Mouse (Mus musculus) splenic B cell, adult 2 months (primary cell): Measurements from ENCODE around the gene Ccne1.

Experiments
- DNase-seq: peaks from one replicate; pipeline ENCODE4 v3.0.0-alpha.2; 2011; ENCODE audit warnings: low read depth, low spot score
- H3K27me3 ChIP-seq: 2 replicates; pipeline ENCODE4 v1.6.1; 2012; ENCODE audit warnings: mild to moderate bottlenecking, low read length, moderate library complexity, mixed read lengths; ENCODE audit not compliant: control insufficient read depth, poor library complexity, insufficient read depth, severe bottlenecking
- H3K36me3 ChIP-seq: 2 replicates; pipeline ENCODE4 v1.6.1; 2012; ENCODE audit warnings: mild to moderate bottlenecking, low read length, moderate library complexity, mixed read lengths; ENCODE audit not compliant: control insufficient read depth, poor library complexity, insufficient read depth, severe bottlenecking

Ccne1 gene

DNA sequence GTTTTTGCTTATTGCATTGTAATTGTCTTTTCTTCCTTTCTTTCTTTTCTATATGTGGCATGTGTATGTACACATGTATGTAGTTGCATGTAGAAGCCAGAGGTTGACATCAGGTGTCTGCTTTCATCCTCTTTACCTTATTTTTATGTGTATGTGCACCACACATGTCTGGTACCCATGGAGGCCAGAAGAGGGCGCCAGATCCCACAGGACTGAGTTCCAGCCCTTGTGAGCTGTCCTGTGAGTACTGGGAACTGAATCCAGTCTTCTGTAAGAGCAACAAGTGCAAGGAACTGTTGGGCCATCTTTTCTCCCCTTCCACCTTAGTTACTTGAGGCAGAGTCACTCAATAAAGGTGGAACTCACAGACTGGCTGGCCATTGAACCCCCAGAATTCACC is 11.3 kb upstream of the Ccne1 start:
- Histone ChIP-seq H3K27me3 (no peaks in the 10 kb centered on the region), H3K36me3 (no peaks in the 10 kb centered on the region)
- DNase-seq = no peak

DNA sequence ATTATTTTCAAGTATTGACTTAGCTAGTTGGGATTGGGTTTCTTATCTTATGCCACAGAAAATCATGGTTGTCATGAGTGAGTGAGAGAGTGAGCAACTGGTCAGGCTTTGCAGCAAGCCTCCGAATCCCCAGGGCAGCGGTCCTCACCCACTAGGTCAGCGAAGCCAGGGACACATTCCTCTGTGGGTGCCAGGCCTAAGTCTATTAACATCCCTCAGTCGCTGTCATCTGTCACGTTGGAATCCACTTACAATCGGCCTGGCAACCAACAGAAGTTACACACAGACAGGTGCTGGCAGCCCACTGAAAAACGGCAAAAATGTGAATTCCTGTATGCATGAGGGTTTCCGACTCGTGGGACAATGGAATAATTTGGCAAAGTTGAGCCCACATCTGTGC is 5.1 kb upstream of the Ccne1 start:
- no peaks in the 10 kb centered on the region for H3K36me3 ChIP-seq
- DNase-seq = no peak

DNA sequence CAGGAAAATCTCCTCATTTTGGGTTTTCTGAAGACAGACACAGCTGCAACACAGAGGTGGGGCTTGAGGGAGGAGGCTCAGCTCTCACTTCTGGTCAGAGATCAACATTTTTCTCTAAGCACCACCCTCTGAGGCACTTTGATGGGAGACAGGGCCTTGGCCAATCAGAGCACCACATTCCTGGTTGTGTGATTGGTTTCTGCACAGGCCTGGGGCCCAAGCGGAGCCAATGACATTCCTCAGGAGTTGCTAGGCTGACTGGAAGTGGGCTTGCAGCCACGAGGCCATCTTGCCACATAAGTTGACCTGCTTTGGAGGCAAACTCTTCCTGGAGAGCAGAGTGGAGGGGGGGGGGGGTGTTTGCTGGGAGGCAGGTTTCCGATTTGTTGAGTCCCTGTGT is 4.7 kb upstream of the Ccne1 start:
- Histone ChIP-seq H3K27me3 (no peaks in the 10 kb centered on the region), H3K36me3 (no peaks in the 10 kb centered on the region)
- no peak for DNase-seq

More for the DNA sequence above, 5.1 kb upstream of the Ccne1 start:
- no peaks in the 10 kb centered on the region for H3K27me3 ChIP-seq

DNA sequence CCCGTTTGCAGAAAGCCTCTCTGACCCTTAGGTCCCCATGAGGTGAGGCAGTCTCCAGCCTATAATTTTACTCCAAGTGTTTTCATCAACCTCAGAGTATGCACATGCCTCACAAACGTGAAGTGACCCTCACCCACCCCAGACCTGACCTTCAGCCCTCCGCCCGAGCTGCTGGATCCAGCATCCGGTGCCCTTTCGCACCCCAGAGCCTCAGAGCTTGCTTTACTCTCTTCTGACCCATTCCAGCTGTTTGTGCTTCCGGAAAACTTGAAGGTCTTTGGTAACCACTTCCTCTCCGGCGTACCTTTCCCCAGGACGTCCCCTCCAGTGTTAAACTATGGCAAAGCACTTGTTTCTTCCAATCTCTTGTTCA is 912 bp upstream of the Ccne1 start:
- H3K27me3 ChIP-seq = no peaks in the 10 kb centered on the region
- DNase-seq = no peak
- H3K36me3 ChIP-seq = no peaks in the 10 kb centered on the region

DNA sequence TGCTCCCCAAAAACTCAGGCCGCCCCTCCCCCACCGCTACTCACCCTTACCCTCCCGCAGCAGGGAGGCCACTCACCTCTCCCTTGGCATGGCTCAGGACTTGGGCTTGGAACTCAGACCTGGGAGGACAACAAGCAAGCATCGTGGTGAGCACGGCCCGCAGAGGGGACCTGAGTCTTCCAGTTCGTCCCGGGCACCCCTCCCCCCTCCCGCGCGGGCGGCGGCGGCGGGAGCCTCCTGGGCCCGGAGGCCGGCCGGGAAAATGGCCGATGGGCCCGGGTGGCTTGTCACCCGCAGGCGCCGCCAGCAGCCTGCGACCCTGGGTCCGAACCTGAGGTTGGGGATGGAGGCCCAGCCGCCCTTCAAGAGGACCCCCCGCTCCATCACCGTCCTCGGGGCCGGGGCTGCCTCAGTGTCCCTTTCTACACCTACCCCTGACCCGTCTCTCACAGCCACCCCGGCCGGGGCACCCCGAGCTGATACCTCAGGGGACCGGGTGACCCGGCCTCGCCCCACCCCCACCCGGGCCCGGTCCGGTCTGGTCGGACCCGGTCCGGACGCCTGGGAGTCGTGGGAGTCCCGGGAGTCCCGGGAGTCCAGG is 523 bp downstream of the Ccne1 start:
- no peaks in the 10 kb centered on the region for H3K27me3 ChIP-seq
- no peaks in the 10 kb centered on the region for H3K36me3 ChIP-seq
- DNase-seq = peak; percentile 36

DNA sequence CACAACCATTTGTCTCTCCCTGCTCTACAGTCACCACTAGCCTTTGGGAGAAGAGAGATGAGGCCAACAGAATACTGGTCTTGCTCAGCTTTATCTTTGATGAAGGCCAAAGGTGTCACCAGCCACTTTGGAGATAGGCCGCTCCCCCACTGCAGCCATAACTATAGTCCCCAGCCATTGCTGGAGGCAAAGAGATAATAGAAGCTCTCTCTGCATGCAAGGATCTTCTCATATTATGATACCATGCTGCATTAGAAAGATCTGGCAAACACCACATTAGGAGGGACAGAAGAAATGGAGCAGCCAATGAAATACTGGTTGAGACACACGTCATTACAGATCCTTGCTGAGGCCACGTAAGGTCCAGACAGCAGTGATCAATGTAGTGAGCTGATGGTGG is 2.0 kb downstream of the Ccne1 start:
- H3K36me3 ChIP-seq = no peaks in the 10 kb centered on the region
- DNase-seq = no peak
- H3K27me3 ChIP-seq = no peaks in the 10 kb centered on the region

DNA sequence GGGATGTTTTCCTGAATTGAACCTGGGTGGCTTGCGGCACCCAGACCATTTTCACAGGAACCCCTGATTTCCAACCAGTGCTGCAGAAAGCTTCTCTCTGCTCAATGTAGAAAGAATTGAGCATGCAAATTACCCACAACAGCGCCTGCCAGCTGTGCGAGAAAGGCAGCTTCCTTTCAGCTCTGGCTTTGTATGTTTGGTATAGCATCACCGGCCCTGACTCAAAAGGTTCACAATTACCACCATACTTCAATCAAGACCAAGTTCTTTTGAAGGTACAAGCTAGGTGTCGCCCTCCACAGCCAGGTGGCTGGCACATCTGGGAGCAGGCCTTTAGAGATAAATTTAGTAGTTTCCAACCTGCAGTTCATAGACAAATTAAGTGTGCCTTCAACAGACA is 3.2 kb downstream of the Ccne1 start:
- peak; percentile 39 for DNase-seq
- H3K36me3 ChIP-seq = no peaks in the 10 kb centered on the region
- no peaks in the 10 kb centered on the region for H3K27me3 ChIP-seq

DNA sequence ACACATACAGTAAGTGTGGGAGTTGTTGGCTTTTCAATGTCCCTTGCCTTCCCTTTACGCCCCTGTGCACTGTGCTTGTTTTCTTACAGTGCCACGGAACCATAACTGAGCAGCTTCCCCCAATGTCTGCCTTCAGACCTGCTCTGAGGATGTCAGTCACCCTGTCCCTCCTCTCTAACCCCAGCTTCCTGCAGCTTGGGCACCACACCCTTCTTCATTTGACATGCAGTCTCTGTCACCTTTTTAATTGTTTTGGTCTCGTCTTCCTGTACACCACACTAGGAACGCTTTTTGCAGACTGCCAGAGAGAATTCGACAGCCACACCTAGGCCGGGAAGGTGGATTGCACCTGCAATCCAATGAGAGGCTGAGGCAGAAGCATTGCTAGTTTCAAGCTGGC is 13.0 kb downstream of the Ccne1 start:
- H3K36me3 ChIP-seq = peaks cover 4% of the 10 kb centered on the region; the same call in 1 of the 2 replicates
- no peaks in the 10 kb centered on the region for H3K27me3 ChIP-seq
- DNase-seq = peak; percentile 50

DNA sequence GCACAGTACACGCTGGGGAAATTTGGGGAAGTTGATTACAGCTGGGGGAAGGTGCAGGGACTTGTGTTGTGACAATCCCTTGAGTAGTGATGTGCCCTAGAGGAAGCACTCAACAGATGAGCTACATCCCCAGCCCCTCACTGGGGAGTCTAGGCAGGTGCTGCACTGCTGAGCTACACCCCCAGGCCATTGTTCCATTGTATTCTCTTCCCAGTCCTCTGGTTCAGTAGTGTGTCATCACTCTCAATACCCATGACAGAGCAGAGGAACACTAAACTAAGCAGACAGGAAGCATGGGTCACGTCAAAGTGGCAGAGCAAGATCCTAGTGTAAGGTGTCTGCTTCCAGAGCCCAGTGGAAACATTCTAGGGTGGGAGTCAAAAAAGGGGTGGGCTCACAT is 14.2 kb downstream of the Ccne1 start:
- peak; percentile 17 for DNase-seq
- H3K27me3 ChIP-seq = no peaks in the 10 kb centered on the region
- H3K36me3 ChIP-seq = peaks cover 2% of the 10 kb centered on the region; the same call in 1 of the 2 replicates

DNA sequence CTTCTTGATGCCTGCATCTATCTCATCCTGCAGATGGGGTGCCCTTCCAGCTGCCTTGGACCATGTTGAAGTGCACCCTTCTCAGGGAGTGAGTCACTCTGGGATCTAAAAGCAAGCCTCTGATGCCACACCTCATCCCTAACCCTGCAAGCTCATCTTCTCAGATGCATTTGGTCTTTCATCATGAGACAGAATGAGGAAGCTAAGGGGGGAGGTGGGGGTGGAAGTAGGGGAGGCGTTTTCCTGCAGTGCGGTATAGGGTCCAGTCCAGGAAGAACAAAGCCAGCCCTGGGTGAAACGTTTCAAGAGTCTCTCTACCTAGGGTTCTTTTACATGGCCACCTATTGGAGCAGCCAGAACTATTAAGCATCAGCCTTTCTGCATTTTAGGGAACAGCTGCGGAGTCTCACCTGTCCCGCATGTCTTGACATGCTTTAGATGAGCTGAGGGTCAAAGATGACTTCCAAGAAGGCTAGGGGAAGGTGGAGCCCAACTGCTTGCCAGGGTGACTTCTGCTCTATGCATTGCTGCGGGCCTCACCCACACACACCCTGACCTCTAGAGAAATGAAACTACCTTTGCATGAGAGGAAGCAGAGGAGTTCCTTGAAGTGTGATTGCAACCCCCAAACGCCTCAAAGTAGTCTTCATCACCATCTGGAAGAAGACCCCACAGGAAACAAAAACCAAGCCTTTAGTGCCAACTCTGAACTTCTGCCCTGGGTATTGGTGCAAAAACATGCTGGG is 17.2 kb downstream of the Ccne1 start:
- Histone ChIP-seq H3K36me3 (no peaks in the 10 kb centered on the region), H3K27me3 (no peaks in the 10 kb centered on the region)
- DNase-seq = peak; percentile 62

DNA sequence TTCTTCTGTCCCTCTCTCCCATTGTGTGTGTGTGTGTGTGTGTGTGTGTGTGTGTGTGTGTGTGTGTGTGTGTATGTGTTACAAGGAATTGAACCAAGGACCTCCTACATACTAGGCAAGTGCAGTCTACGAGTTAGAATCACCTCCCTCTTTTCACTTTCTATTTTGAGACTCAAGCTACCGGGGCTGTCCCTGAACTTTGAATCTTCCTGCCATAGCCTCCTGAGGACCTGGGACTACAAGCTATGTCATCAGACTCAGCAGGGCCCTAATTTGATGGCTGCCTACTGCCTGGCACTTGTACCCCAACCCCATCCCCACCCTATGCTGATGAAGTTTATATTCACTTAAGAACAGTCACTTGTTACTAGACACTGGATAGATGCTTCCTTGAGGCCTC is 18.9 kb downstream of the Ccne1 start:
- no peaks in the 10 kb centered on the region for H3K27me3 ChIP-seq
- no peaks in the 10 kb centered on the region for H3K36me3 ChIP-seq
- DNase-seq = peak; percentile 23

DNA sequence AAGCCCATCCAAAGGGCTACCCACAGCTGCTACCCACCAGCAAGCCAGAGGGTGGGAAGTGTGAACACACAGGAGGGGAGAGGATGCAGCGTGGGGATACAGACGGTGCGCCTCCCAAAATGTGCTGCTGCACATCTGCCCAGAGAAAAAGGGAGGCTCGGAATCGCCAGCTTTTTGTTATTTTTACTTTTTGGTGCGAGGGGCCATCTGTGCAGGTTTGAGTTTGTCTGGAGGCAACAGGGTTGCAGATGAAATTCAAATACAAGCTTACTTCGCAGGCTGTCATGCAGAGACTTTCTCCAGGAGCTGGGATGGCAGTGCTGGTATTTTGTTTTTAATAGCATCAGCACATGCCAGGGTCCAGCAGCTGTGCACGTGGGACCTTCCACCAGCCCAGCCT is 19.5 kb downstream of the Ccne1 start:
- Histone ChIP-seq H3K36me3 (no peaks in the 10 kb centered on the region), H3K27me3 (no peaks in the 10 kb centered on the region)
- no peak for DNase-seq

DNA sequence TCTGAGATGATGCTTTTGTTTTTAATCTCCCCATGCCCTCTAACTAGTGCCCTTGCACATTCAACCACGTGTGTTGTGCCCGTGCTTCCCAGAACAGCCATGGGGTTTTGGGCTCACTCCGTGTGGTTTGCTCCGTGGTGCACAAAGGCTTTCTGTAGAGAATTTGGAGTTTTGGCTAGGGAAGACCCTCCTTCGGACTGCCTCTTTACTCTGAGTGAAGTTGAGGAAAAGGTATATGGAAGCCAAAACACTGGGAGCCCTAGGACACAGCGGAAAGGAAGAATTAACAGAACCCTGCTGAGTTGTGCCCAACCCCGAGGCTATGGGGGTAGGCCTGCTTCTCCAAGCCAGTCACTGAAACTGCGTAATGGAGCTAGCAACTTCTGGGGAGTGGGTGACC is 20.9 kb downstream of the Ccne1 start:
- Histone ChIP-seq H3K36me3 (no peaks in the 10 kb centered on the region), H3K27me3 (no peaks in the 10 kb centered on the region)
- DNase-seq = no peak

DNA sequence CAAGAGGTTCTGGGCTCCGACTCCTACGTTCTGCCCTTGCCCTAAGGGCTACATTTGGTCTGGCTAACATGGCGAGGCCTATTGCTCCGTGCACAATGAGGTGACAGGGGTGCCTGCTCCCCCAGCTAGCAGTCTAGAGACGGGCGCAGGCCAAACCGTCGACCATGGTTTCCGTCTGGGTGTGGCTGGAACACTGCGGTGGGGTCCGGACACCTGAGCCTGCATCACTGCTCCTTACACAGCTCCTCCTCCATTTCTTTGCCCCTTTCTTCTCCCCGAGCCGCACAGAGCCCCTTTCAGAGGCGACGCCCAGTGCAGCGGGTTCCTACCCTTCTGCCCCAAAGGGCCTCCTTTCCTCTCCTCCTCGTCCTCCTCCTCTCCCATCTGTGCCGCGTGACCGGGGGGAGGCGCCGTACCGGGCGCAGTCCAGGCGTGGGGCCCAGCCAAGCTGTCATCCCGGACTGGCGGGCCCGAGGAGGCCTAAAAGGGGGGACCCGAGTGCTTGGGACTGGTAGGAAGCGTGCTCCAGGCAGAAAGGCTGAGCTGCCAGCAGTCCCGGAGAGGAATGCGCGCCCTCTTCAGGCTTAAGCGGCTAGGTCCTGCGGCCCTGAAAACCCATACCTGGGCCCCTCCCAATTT is 21.6 kb downstream of the Ccne1 start:
- DNase-seq = peak; percentile 59
- H3K27me3 ChIP-seq = no peaks in the 10 kb centered on the region
- H3K36me3 ChIP-seq = no peaks in the 10 kb centered on the region

DNA sequence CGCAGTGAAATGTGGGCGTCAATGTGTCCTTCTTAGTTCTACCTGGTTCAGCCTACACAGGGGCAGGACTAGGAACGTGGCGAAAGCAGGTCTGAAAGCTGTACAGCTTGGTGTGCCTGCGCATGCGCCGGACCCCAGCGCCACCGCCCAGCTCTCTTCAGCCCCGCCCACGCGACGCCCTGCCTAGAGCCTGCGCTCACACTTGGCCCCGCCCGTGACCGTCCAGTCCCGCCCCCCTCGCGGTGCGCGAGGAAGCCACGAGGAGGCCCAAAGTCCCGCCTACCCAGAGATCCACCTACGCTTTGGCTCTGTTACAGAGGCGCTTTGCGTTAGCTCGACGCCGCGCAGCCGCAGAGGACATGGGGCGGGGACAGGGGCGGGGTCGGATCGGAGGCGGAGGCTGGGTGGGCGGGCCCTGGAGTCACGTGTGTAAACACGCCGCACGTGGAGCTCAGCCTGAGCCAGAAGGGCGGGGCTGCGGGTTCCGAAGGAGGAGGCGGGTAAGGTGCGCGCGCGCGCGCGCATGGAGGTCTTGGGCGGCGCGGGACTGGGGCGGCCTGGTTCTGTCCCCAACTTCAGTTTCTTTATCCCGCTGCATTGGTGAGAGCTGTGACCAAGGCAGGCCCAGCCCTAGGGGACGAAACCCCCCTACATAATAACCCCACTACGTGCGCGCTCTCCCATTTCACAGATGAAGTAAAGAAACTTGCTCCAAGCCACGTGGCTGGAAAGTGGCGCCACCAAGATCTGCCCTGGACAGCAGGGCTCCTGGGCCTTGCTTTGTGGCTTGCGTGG is 22.4 kb downstream of the Ccne1 start:
- Histone ChIP-seq H3K36me3 (no peaks in the 10 kb centered on the region), H3K27me3 (no peaks in the 10 kb centered on the region)
- peak; percentile 100 for DNase-seq
